Mouse (Mus musculus): ENCODE data around the gene Olfr279. TPM values are rescaled to one million over a fixed set of nuclear protein-coding genes. Genes with fewer than 3 reads are reported as not detected.
"Not testable (repeated sequence)": the region's sequence is repeated elsewhere in the genome, so short reads cannot be mapped to it uniquely, and the experiment has no call there.

Gene Olfr279
- polyA plus RNA-seq, 1 experiment from 2014 or later = not detected

GRCm38 (mm10) chr15:98509387-98509786, 17.2 kb downstream of the Olfr279 start:
- 57% methylated on average over 2 of the region's 2 CpGs for WGBS (ENCODE audit: insufficient replicate concordance)
- no peaks in the 10 kb centered on the region for H3K36me3 ChIP-seq (replicated peaks; ENCODE audit: insufficient read depth, low read length)
- H3K4me3 ChIP-seq (ENCODE audit: low read depth, low read length) = no peak overlapping the region
- H3K27me3 ChIP-seq (ENCODE audit: insufficient read depth, low read length) = no peaks in the 10 kb centered on the region
- no peak for ATAC-seq
- TF ChIP-seq CTCF (IDR thresholded peaks at IDR 0.05; ENCODE audit: low read depth) (0 out of 2 replicates have a peak, but pooled peaks have one; percentile 8), EP300 (IDR thresholded peaks at IDR 0.05; ENCODE audit: low read depth) (no peak)
- H3K4me2 ChIP-seq (ENCODE audit: low read depth, low read length) = no peak overlapping the region
- no peak overlapping the region for H3K9ac ChIP-seq (replicated peaks)
- no peak overlapping the region for H3K27ac ChIP-seq (ENCODE audit: low read depth)
- H3K4me1 ChIP-seq (ENCODE audit: insufficient read depth) = peaks cover 13% of the 10 kb centered on the region
- DNase-seq = no peak
- H3K9me3 ChIP-seq (ENCODE audit: low read length) = no peaks in the 10 kb centered on the region

GRCm38 (mm10) chr15:98510438-98511385, 18.5 kb downstream of the Olfr279 start:
- Histone ChIP-seq H3K27me3 (ENCODE audit: insufficient read depth, low read length) (no peaks in the 10 kb centered on the region), H3K4me3 (ENCODE audit: low read depth, low read length) (peak overlapping the region; percentile 24), H3K9me3 (ENCODE audit: low read length) (no peaks in the 10 kb centered on the region), H3K9ac (replicated peaks) (peak overlapping the region; percentile 35), H3K36me3 (replicated peaks; ENCODE audit: insufficient read depth, low read length) (no peaks in the 10 kb centered on the region), H3K4me2 (ENCODE audit: low read depth, low read length) (peak overlapping the region; percentile 72), H3K27ac (ENCODE audit: low read depth) (peak overlapping the region; percentile 75), H3K4me1 (ENCODE audit: insufficient read depth) (peaks cover 13% of the 10 kb centered on the region)
- ATAC-seq (peak; percentile 53), DNase-seq (peak; percentile 88)
- TF ChIP-seq CTCF (IDR thresholded peaks at IDR 0.05; ENCODE audit: low read depth) = peak; percentile 93
- TF ChIP-seq EP300 (IDR thresholded peaks at IDR 0.05; ENCODE audit: low read depth) = no peak
- 29% methylated on average over 25 of the region's 25 CpGs for WGBS (ENCODE audit: insufficient replicate concordance)

GRCm38 (mm10) chr15:98511386-98511928, 19.3 kb downstream of the Olfr279 start:
- no peak for TF ChIP-seq EP300 (IDR thresholded peaks at IDR 0.05; ENCODE audit: low read depth)
- no peak for TF ChIP-seq CTCF (IDR thresholded peaks at IDR 0.05; ENCODE audit: low read depth)
- Histone ChIP-seq H3K36me3 (replicated peaks; ENCODE audit: insufficient read depth, low read length) (no peaks in the 10 kb centered on the region), H3K27me3 (ENCODE audit: insufficient read depth, low read length) (no peaks in the 10 kb centered on the region), H3K27ac (ENCODE audit: low read depth) (peak overlapping the region; percentile 75), H3K9me3 (ENCODE audit: low read length) (no peaks in the 10 kb centered on the region), H3K4me3 (ENCODE audit: low read depth, low read length) (peak overlapping the region; percentile 24; the same call in 1 of the 2 replicates), H3K9ac (replicated peaks) (peak overlapping the region; percentile 35; the same call in 1 of the 2 replicates), H3K4me2 (ENCODE audit: low read depth, low read length) (peak overlapping the region; percentile 72), H3K4me1 (ENCODE audit: insufficient read depth) (peaks cover 13% of the 10 kb centered on the region)
- ATAC-seq (no peak), DNase-seq (no peak)
- 39% methylated on average over 13 of the region's 13 CpGs for WGBS (ENCODE audit: insufficient replicate concordance)

GRCm38 (mm10) chr15:98512232-98512631, 20.0 kb downstream of the Olfr279 start:
- Histone ChIP-seq H3K4me1 (ENCODE audit: insufficient read depth) (peaks cover 13% of the 10 kb centered on the region), H3K4me3 (ENCODE audit: low read depth, low read length) (no peak overlapping the region), H3K27ac (ENCODE audit: low read depth) (peak overlapping the region; percentile 48; the same call in 1 of the 2 replicates), H3K36me3 (replicated peaks; ENCODE audit: insufficient read depth, low read length) (no peaks in the 10 kb centered on the region), H3K4me2 (ENCODE audit: low read depth, low read length) (no peak overlapping the region), H3K9me3 (ENCODE audit: low read length) (no peaks in the 10 kb centered on the region), H3K27me3 (ENCODE audit: insufficient read depth, low read length) (no peaks in the 10 kb centered on the region), H3K9ac (replicated peaks) (no peak overlapping the region)
- ATAC-seq = no peak
- 50% methylated on average over 8 of the region's 8 CpGs for WGBS (ENCODE audit: insufficient replicate concordance)
- no peak for DNase-seq
- no peak for TF ChIP-seq EP300 (IDR thresholded peaks at IDR 0.05; ENCODE audit: low read depth)
- TF ChIP-seq CTCF (IDR thresholded peaks at IDR 0.05; ENCODE audit: low read depth) = no peak

- ATAC-seq (peak; percentile 50), DNase-seq (peak; percentile 40)
- Histone ChIP-seq H3K4me3 (ENCODE audit: low read depth, low read length) (no peak overlapping the region), H3K36me3 (replicated peaks; ENCODE audit: insufficient read depth, low read length) (peaks cover 3% of the 10 kb centered on the region), H3K27me3 (ENCODE audit: insufficient read depth, low read length) (no peaks in the 10 kb centered on the region), H3K4me1 (ENCODE audit: insufficient read depth) (peaks cover 13% of the 10 kb centered on the region), H3K9me3 (ENCODE audit: low read length) (no peaks in the 10 kb centered on the region), H3K27ac (ENCODE audit: low read depth) (peak overlapping the region; percentile 26; the same call in 1 of the 2 replicates), H3K4me2 (ENCODE audit: low read depth, low read length) (peak overlapping the region; percentile 16; the same call in 1 of the 2 replicates), H3K9ac (replicated peaks) (no peak overlapping the region)
- 40% methylated on average over 17 of the region's 17 CpGs for WGBS (ENCODE audit: insufficient replicate concordance)
- no peak for TF ChIP-seq EP300 (IDR thresholded peaks at IDR 0.05; ENCODE audit: low read depth)
- no peak for TF ChIP-seq CTCF (IDR thresholded peaks at IDR 0.05; ENCODE audit: low read depth)
Observed at GRCm38 (mm10) chr15:98512799-98513321, 20.7 kb downstream of the Olfr279 start.

- peak overlapping the region; percentile 26; the same call in 1 of the 2 replicates for H3K27ac ChIP-seq (ENCODE audit: low read depth)
- H3K4me3 ChIP-seq (ENCODE audit: low read depth, low read length); DNase-seq; ATAC-seq; H3K9ac ChIP-seq (replicated peaks); H3K4me2 ChIP-seq (ENCODE audit: low read depth, low read length); H3K9me3 ChIP-seq (ENCODE audit: low read length); H3K27me3 ChIP-seq (ENCODE audit: insufficient read depth, low read length): not testable (repeated sequence)
- H3K36me3 ChIP-seq (replicated peaks; ENCODE audit: insufficient read depth, low read length) = peaks cover 10% of the 10 kb centered on the region
- peaks cover 13% of the 10 kb centered on the region for H3K4me1 ChIP-seq (ENCODE audit: insufficient read depth)
- WGBS (ENCODE audit: insufficient replicate concordance) = 45% methylated on average over 3 of the region's 3 CpGs
Observed at GRCm38 (mm10) chr15:98513676-98514075, 21.5 kb downstream of the Olfr279 start.

Data from liver, postnatal 0 days (tissue).